Mouse (Mus musculus) central nervous system, embryonic 18 days (tissue): Measurements from ENCODE around the gene Olfr635. TPM values are rescaled to one million over a fixed set of nuclear protein-coding genes. Genes with fewer than 3 reads are reported as not detected.

Source experiments
- polyA plus RNA-seq: library from polyadenylated mRNA; depleted of rRNA; stranded (reverse); fragments of >200 nt; gene quantifications from 2 replicates; pipeline ENCODE4 v1.2.3, GENCODE M21; 2012; rRNA removed

Olfr635 gene
- polyA plus RNA-seq = not detected in 2 replicates

DNA sequence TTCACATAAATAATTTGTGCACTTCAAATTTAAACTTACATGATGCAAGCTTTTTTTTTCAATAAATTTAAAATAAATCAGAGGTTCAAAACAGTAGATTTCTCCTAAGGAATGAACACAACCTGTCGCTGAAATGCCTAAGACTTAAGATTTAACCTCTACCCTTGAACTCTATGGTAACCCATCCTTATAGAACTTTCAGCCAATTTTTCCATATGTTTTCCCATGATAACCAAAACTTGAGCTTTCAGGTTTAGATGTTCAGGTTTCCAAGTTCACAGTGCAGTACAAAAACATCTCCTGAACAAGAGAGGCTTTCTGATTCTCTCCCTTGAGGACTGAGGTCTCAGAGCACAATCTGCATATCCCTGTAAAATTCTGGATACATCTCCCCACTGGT is at the start of gene Olfr635:
Gene Olfr635 (plus strand): TSS at position 301 of the 400 bp plus-strand sequence.

DNA sequence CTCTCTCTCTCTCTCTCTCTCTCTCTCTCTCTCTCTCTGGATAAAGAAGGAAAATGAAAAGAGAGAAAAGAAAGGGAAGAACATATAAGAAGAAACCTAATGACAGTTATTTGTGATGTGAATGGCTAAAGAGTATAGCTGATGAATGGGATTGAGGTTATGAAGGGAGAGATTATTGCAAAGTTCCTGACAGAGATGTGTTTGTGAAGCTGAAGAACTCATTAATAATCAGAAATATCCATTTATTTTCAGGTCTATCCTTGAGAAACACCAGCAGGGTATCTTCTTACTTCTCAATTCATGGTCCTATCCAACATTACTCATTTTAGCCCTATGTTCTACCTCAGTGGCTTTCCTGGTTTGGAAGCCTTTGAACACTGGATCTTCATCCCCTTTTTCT is 42.4 kb upstream of the Olfr635 start, which contains the start of gene Olfr631:
Gene Olfr631 (plus strand): TSS at position 301 of the 400 bp plus-strand sequence.

DNA sequence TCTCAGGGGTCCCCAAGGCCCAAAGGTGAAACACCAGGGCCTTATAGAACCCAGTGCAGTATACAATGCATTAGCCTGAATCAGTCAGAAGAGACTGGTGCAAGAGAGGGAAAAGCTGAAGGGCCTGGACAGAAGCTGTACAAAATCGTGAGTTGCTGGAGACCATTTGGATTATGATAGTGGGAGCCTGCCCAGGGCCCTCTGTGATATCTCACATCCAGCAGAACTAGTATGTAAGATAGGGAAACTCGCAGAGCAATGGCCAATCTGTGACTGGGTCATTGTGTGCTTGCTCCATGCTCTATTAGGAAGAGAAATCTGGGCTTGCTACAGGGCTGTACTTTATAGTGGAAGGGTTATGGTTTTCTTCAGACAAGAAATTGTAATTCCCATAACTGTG is 36.7 kb upstream of the Olfr635 start, which contains the start of gene Olfr632:
Gene Olfr632 (plus strand): TSS at position 84 of the 400 bp plus-strand sequence.

DNA sequence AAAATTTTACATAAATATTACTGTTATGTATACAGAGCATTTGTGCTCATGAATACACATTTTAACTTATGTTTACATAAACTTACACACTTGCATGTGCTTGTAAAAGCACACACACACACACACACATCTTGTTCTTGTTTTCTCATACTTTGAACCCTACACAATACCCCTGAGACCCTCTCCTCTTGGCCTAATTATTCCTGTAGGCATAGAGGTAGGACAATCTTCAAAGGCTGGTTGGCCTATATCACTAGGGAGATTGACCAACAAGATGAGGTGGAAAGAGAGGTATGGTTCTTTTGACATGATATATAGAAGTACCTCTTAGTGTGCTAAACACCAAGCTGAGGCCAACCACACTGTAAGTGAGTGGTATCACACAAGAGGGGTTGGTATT is 26.8 kb upstream of the Olfr635 start, which contains the start of gene Olfr633:
Gene Olfr633 (plus strand): TSS at position 301 of the 400 bp plus-strand sequence.

DNA sequence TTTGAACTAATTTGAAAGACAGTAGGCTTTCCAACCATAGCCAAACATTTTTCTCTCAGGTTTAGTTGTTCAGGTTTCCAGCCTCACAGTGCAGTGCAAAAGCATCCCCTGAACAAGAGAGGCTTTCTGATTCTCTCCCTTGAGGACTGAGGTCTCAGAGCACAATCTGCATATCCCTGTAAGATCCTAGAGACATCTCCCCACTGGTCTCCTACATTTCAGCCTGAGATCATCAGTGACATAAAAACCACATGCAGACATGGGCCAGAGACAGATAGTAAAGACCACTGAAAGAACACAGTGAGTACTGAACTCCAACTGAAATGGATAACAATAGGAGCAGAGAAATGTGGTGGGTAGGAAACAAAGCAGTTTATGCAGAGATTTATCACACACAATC is 27.5 kb downstream of the Olfr635 start, which contains the start of gene Olfr638:
Gene Olfr638 (plus strand): TSS at position 301 of the 400 bp plus-strand sequence.

DNA sequence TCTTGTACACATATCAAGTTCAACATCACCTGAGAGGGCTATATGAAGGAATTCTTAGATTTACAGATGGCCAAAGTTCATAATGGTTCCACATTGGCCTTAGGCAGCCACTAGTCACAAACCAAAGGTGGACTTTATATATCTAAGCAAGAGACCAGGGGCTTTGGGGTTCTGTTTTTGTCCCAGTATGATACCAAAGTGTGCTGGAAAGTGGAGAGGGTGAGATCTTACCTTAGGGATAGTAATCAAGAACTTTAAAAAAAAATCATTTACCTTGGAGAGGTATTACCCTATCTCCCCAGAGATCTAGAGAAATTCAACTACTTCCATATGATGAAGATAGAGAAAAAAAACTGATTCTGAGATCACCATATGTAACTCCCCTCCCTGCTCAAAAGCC is 46.3 kb downstream of the Olfr635 start, which contains the start of gene Olfr639:
Gene Olfr639 (minus strand): TSS at position 101 of the 400 bp plus-strand sequence.

DNA sequence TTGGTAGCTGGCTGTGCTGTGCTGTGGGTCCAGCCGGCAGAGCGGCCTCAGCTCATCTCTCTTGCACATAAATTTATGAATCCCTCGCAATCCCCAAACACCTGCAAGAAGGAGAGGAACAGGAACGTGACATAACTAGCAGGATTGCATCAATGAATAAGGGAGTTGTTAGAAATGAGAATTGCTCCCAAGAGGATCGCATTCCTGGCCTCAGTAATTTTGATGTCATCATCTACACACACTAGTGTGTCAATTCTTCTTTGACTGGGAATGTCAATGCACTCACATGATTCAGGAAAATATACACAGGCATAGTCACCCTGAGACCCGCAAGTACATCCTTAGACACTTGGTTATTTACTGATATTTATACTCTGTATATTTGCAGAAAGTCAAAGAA is 54.5 kb downstream of the Olfr635 start, which contains the start of gene Olfr640:
Gene Olfr640 (minus strand): TSS at position 101 of the 400 bp plus-strand sequence.

DNA sequence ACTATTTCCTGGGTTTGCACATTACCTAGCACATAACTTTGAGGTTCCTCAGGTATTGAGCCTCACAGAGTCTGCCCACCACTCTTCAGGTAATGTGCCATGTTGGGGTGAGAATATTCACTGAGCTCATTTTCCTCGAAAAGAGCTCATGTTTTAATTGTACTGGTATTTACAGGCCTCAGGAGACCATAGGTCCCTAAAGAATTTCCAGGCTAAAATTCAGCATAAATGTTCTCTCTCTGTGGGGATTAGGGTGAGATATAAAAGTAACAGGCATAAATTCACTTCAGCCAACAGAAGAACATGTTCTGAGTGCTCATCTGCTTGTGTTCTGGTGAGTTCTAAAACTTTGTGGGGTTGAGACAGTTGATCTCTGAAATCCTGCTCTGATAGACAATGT is 64.2 kb downstream of the Olfr635 start, which contains the start of gene Olfr641:
Gene Olfr641 (plus strand): TSS at position 301 of the 400 bp plus-strand sequence.

Other genes with a start within 250 kb of the Olfr635 start
- gene Olfr628, start 240.8 kb upstream of the Olfr635 start, polyA plus RNA-seq = not detected in 2 replicates
- gene Olfr629, start 226.2 kb upstream of the Olfr635 start, polyA plus RNA-seq = not detected in 2 replicates
- gene Olfr630, start 213.8 kb upstream of the Olfr635 start, polyA plus RNA-seq = not detected in 2 replicates
- gene Olfr69, start 199.6 kb upstream of the Olfr635 start, polyA plus RNA-seq = not detected in 2 replicates
- not detected in 2 replicates for gene Olfr68, start 191.5 kb upstream of the Olfr635 start, polyA plus RNA-seq
- not detected in 2 replicates for gene Olfr67, start 179.3 kb upstream of the Olfr635 start, polyA plus RNA-seq
- gene Hbb-bt, start 157.2 kb upstream of the Olfr635 start, polyA plus RNA-seq = 211 and 248 TPM in 2 replicates
- gene Hbb-bs, start 143.1 kb upstream of the Olfr635 start, polyA plus RNA-seq = 1,468 and 1,656 TPM in 2 replicates
- not detected in 2 replicates for gene Hbb-bh2, start 130.6 kb upstream of the Olfr635 start, polyA plus RNA-seq
- not detected in 2 replicates for gene Hbb-bh1, start 128.0 kb upstream of the Olfr635 start, polyA plus RNA-seq
- gene Hbb-y, start 117.9 kb upstream of the Olfr635 start, polyA plus RNA-seq = 1.0 and 1.8 TPM in 2 replicates
- not detected in 2 replicates for gene Olfr66, start 84.9 kb upstream of the Olfr635 start, polyA plus RNA-seq
- not detected in 2 replicates for gene Olfr64, start 76.7 kb upstream of the Olfr635 start, polyA plus RNA-seq
- not detected in 2 replicates for gene Olfr65, start 67.7 kb upstream of the Olfr635 start, polyA plus RNA-seq
- not detected in 2 replicates for gene Olfr631, start 42.3 kb upstream of the Olfr635 start, polyA plus RNA-seq
- gene Olfr632, start 36.8 kb upstream of the Olfr635 start, polyA plus RNA-seq = 0.03 TPM in 1 of 2 replicates, not detected in the other
- not detected in 2 replicates for gene Olfr633, start 26.7 kb upstream of the Olfr635 start, polyA plus RNA-seq
- gene Olfr638, start 27.6 kb downstream of the Olfr635 start, polyA plus RNA-seq = not detected in 2 replicates
- 0.01 TPM in 1 of 2 replicates, not detected in the other for gene Olfr639, start 46.2 kb downstream of the Olfr635 start, polyA plus RNA-seq
- gene Olfr640, start 54.4 kb downstream of the Olfr635 start, polyA plus RNA-seq = not detected in 2 replicates
- gene Olfr641, start 64.3 kb downstream of the Olfr635 start, polyA plus RNA-seq = not detected in 2 replicates
- not detected in 2 replicates for gene Olfr642, start 81.5 kb downstream of the Olfr635 start, polyA plus RNA-seq
- not detected in 2 replicates for gene 4930516K23Rik, start 90.3 kb downstream of the Olfr635 start, polyA plus RNA-seq
- not detected in 2 replicates for gene Olfr644, start 100.7 kb downstream of the Olfr635 start, polyA plus RNA-seq
- gene Olfr645, start 114.3 kb downstream of the Olfr635 start, polyA plus RNA-seq = not detected in 2 replicates
- gene Olfr646, start 133.7 kb downstream of the Olfr635 start, polyA plus RNA-seq = not detected in 2 replicates
- gene Ubqln5, start 158.7 kb downstream of the Olfr635 start, polyA plus RNA-seq = not detected in 2 replicates
- not detected in 2 replicates for gene Olfr643, start 166.3 kb downstream of the Olfr635 start, polyA plus RNA-seq
- not detected in 2 replicates for gene Ubqln3, start 172.1 kb downstream of the Olfr635 start, polyA plus RNA-seq
- gene Ubqlnl, start 179.4 kb downstream of the Olfr635 start, polyA plus RNA-seq = not detected in 2 replicates
- gene Olfm5, start 193.7 kb downstream of the Olfr635 start, polyA plus RNA-seq = 0.17 TPM in 1 of 2 replicates, not detected in the other
- gene Olfr648, start 212.2 kb downstream of the Olfr635 start, polyA plus RNA-seq = 0.17 and 0.18 TPM in 2 replicates
- gene Olfr649, start 224.8 kb downstream of the Olfr635 start, polyA plus RNA-seq = not detected in 2 replicates
- gene Trim6, start 247.6 kb downstream of the Olfr635 start, polyA plus RNA-seq = 0.39 and 0.59 TPM in 2 replicates